Mouse (Mus musculus) testis, postnatal 14 days (tissue): ENCODE measurements around the gene Otop3.

ENCODE experiments used
- DNase-seq: peaks from one replicate; pipeline ENCODE4 v3.0.0; 2021; ENCODE audit warnings: low spot score

The Otop3 gene

GRCm38 (mm10) chr11:115334531-115334930, at the start of gene Otop3:
Gene Otop3, plus strand, starts transcription at chr11:115334731.
- no peak for DNase-seq

- no peak for DNase-seq
Observed at GRCm38 (mm10) chr11:115285282-115285681, 49.2 kb upstream of the Otop3 start.

- DNase-seq: no peak
Observed at GRCm38 (mm10) chr11:115286201-115286993, 48.1 kb upstream of the Otop3 start.

- DNase-seq: no peak
Observed at GRCm38 (mm10) chr11:115287386-115287785, 47.1 kb upstream of the Otop3 start.

GRCm38 (mm10) chr11:115288305-115288704, 46.2 kb upstream of the Otop3 start:
- no peak for DNase-seq

GRCm38 (mm10) chr11:115289885-115290284, 44.6 kb upstream of the Otop3 start:
- no peak for DNase-seq

- DNase-seq: no peak
Observed at GRCm38 (mm10) chr11:115290314-115290713, 44.2 kb upstream of the Otop3 start.

- DNase-seq: peak; percentile 56
Observed at GRCm38 (mm10) chr11:115290919-115291318, 43.6 kb upstream of the Otop3 start.

GRCm38 (mm10) chr11:115291503-115291902, 43.0 kb upstream of the Otop3 start:
- DNase-seq: no peak

- DNase-seq: no peak
Observed at GRCm38 (mm10) chr11:115292631-115293375, 41.7 kb upstream of the Otop3 start.

GRCm38 (mm10) chr11:115295939-115296338, 38.6 kb upstream of the Otop3 start:
- no peak for DNase-seq

GRCm38 (mm10) chr11:115296471-115297210, 37.9 kb upstream of the Otop3 start:
- no peak for DNase-seq

GRCm38 (mm10) chr11:115297214-115297826, 37.2 kb upstream of the Otop3 start, which contains the start of gene Fads6:
Gene Fads6, minus strand, starts transcription at chr11:115297663.
- DNase-seq: peak; percentile 69

GRCm38 (mm10) chr11:115298160-115298559, 36.4 kb upstream of the Otop3 start:
- no peak for DNase-seq

- no peak for DNase-seq
Observed at GRCm38 (mm10) chr11:115300745-115301144, 33.8 kb upstream of the Otop3 start.

- no peak for DNase-seq
Observed at GRCm38 (mm10) chr11:115301351-115301750, 33.2 kb upstream of the Otop3 start.

- no peak for DNase-seq
Observed at GRCm38 (mm10) chr11:115303167-115303566, 31.4 kb upstream of the Otop3 start.

- no peak for DNase-seq
Observed at GRCm38 (mm10) chr11:115306863-115307262, 27.7 kb upstream of the Otop3 start, which contains the start of gene Otop2. Gene Otop2, plus strand, starts transcription at chr11:115307163.

GRCm38 (mm10) chr11:115308781-115309180, 25.8 kb upstream of the Otop3 start:
- DNase-seq: no peak

GRCm38 (mm10) chr11:115314249-115314648, 20.3 kb upstream of the Otop3 start:
- DNase-seq: no peak

- DNase-seq: no peak
Observed at GRCm38 (mm10) chr11:115317204-115317603, 17.3 kb upstream of the Otop3 start.
